Mouse (Mus musculus) cerebellum, adult (tissue): Measurements from ENCODE around the gene Tuft1.
"Not testable (repeated sequence)": the region's sequence is repeated elsewhere in the genome, so short reads cannot be mapped to it uniquely, and the experiment has no call there.

Source experiments
- ATAC-seq: cut with Nextera tagmentation; 2 replicates; pipeline ENCODE4 v1.9.2; 2017; ENCODE audit warnings: mild to moderate bottlenecking, moderate library complexity, mixed read lengths; ENCODE audit not compliant: insufficient number of reproducible peaks, low FRiP score, low TSS enrichment

Gene Tuft1

GRCm38 (mm10) chr3:94658740-94659095, at the start of gene Tuft1:
TSS of gene Tuft1 (minus strand) at chr3:94658872.
- peak; percentile 75 for ATAC-seq

DNA sequence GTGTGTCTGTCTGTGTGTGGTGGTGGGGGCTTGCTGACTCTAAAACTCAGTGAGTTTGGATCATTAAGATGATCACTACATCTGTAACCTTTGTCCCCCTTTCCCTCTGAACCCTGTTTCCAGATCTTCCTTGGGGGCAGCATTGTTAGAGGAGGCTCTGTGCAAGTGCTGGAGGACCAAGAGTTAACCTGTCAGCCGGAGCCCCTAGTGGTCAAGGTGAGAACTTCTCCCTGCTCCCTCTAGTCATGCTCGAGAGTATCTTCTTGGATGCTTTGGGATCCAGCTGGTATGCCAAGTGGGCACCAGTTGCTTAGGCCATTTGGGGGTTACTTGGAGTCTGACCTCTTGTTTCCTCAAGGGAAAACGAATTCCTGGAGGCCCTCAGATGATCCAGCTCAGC, 44.7 kb upstream of the Tuft1 start:
- not testable (repeated sequence) for ATAC-seq

DNA sequence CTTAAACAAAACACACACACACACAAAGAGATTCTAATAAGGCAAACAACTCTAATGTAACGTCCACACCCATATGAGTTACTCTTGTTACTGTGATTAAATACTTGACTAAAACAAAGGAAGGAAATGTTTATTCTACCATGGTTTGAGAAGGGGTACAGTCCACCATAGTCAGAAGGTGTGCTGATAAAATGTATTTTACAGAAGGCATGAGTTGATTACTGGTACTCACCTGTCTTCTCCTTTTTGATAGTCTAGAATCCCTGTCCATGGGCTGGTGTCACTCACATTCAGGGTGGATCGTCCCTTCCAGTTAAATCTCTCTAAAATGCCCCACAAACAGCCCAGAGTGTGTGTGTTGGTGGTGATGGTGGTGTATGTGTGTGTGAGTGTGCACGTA, 44.2 kb upstream of the Tuft1 start:
- ATAC-seq, result no peak

GRCm38 (mm10) chr3:94702163-94702810, 43.6 kb upstream of the Tuft1 start:
- not testable (repeated sequence) for ATAC-seq

DNA sequence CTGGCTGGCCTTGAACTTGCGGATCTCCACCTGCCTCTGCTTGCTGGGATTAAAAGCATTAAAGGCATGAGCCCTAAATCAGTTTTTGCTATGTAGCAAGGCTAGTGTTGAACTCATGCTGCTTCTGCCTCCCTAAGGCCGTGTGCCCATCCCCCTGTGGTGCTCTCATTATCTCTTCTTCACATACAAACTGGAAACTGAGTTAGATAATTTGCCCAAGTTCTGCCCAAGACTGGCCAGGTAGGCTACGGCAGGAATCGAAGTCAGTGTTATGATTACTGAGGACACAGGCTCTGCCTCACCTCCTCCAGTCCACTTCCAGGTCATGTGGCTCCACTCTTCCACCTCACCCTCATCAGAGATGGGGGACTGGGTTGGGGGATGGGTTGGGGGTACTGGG, 37.6 kb upstream of the Tuft1 start:
- ATAC-seq, result not testable (repeated sequence)

DNA sequence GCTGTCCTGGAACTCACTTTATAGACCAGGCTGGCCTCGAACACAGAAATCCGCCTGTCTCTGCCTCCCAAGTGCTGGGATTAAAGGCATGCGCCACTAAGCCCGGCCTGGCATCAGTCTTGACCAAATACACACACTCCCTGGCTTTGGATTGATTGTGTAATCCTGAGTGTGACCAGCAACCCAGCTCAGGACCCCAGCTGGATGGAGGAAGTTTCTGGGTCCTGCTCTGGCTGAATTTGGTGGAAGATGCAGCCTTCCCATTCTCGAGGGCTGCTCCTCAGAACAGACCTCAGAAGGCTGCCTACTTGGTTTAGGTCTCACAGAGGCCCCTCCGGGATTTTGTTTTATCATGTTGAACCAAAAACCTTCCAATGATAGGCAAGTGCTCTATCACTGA, 36.9 kb upstream of the Tuft1 start:
- not testable (repeated sequence) for ATAC-seq

DNA sequence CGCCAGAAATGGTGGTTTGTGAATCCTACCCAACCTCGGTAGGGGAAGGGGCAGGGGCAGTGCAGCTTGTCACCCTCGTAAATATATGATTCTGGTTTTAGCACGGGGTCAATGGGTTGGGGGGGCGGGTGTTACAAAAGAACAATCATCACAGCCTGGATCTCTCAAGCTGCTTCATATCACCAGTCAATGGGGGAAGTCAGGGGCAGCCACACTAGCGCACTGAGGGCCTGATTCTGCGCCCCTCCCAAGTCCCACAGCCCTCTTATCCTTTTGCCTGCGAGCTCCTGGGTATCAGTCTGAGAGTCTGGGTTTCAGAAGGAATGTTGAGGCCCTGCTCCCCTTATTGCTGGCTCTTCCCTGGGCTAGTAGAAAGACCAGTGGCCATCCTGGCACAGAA, 35.2 kb upstream of the Tuft1 start:
- ATAC-seq, result not testable (repeated sequence)

GRCm38 (mm10) chr3:94693329-94693825, 34.7 kb upstream of the Tuft1 start, which contains the start of gene Selenbp2:
TSS of gene Selenbp2 (plus strand) at chr3:94693556.
- ATAC-seq, result no peak

- ATAC-seq, result not testable (repeated sequence)
Measured at GRCm38 (mm10) chr3:94691694-94692093, 33.0 kb upstream of the Tuft1 start.

GRCm38 (mm10) chr3:94690616-94691247, 32.1 kb upstream of the Tuft1 start:
- ATAC-seq, result no peak

DNA sequence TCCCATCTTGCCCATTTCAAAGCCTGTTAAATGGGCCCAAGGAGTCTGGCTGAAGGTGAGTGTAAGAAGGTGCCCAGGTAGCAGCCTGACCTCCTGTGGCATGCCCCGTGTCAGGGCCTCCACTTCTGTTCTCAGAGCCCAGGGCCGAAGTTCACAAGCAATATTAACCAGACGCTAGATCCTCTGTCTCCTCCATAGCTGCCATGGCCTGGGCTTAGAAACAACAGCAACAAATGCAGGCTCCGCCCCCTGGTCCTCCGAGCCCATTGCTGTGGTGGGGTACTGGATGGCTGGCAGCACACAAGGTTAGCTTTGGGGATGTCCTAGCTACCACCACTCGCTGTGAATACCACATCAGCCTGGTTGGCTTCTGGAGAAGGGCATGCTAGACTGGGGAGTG, 31.5 kb upstream of the Tuft1 start:
- not testable (repeated sequence) for ATAC-seq

DNA sequence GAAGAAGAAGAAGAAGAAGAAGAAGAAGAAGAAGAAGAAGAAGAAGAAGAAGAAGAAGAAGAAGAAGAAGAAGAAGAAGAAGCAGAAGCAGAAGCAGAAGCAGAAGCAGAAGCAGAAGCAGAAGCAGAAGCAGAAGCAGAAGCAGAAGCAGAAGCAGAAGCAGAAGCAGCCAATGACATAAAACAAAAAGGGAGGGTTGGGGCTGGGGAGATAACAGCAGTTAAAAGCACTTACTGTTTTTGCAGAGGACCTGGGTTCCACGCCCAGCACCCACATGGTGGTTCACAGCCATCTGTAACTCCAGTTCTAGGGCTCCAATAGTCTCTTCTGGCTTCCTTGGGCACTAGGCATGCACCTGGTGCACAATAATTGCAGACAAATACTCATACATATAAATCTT, 30.5 kb upstream of the Tuft1 start:
- ATAC-seq, result not testable (repeated sequence)

GRCm38 (mm10) chr3:94688698-94689097, 30.0 kb upstream of the Tuft1 start:
- not testable (repeated sequence) for ATAC-seq

DNA sequence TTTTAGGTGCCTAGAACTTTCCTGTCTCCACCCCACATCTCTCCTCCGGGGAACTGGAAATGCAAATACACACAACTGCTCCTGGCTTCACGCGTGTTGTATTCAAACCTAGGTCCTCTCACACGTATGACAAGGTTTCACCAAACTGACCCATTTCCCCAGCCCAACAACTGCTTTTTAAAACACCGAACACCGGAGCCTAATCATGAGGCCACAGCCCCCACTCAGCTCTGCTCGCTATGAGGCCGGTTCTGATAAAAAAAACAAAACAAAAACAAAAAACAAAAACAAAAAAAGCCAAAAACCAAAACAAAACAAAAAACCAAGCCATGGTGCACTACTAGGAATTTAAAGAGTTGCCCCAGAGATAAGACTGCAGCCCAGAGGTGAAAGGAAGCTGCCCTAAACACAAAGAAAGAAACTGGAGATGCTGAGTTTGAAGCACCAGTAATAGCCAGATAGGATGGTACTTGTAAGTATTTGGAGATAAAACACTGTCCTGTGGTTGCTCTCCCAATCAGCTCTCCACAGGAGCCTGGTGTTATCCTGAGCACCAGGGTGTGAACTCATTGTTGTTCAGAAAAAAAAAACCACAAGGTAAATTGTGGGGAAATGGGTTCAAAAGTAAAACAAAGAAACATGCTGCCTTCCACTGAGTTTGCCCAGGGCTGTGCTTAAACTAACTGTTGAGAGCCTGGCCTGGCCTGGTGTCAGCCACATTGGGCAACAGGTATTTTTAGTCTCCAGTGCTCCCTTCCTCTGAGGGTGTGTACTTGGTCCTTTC, 27.5 kb upstream of the Tuft1 start:
- not testable (repeated sequence) for ATAC-seq

GRCm38 (mm10) chr3:94683646-94684045, 25.0 kb upstream of the Tuft1 start:
- ATAC-seq, result no peak

DNA sequence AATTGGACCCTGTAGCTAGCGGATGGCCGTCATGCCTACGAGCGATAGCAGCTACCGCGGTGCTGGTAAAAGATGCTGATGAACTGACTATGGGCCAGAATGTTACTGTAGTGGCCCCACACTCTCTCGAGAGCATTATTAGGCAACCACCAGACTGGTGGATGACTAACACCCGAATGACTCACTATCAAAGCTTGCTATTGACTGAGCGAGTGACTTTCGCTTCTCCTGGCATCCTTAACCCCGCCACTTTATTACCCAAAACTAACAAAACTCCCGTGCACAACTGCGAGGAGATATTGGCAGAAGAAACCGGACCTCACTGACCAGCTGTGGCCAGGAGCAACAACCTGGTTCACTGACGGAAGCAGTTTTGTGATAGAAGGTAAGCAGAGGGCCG, 22.1 kb upstream of the Tuft1 start:
- no peak for ATAC-seq

DNA sequence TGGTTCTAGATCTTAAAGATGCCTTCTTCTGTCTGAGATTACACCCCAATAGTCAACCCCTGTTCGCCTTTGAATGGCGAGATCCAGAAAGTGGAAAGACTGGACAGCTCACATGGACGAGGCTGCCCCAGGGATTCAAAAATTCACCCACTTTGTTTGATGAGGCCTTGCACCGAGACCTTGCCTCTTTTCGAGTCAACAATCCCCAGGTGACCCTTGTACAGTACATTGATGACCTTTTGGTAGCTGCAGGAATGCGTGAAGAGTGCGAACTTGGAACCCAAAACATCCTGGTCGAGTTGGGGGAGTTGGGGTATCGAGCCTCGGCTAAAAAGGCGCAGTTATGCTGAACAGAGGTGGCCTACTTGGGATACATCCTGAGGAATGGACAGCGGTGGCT, 21.4 kb upstream of the Tuft1 start:
- not testable (repeated sequence) for ATAC-seq

GRCm38 (mm10) chr3:94679351-94679841, 20.7 kb upstream of the Tuft1 start:
- no peak for ATAC-seq

- not testable (repeated sequence) for ATAC-seq
Measured at GRCm38 (mm10) chr3:94675101-94675500, 16.4 kb upstream of the Tuft1 start.

DNA sequence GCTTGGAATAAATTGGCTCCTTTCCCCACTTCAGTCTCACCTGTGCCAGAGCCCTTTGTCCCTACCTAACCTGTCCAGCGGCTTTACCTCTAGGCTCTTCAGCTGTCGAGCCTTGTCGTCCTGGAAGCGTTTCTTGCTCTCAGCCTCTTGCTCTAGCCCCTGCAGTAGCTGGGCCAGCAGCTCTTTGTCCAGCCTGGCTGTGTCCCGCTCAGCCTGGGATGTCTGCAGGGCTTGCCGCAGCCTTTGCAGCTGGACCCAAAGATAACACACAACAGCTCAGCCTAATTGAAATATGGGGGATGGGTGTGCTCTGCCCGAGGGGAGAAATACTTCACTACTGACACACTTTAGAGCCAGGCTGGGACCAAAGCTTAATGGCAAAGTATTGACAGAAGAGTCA, 7.2 kb upstream of the Tuft1 start:
- ATAC-seq, result not testable (repeated sequence)
